Mouse (Mus musculus) liver, embryonic 14.5 days (tissue): Measurements from ENCODE around the gene Col23a1.

Experiments
- CTCF ChIP-seq: IDR thresholded peaks from 2 replicates; pipeline ENCODE4 v1.5.1; 2016; ENCODE audit warnings: antibody characterized with exemption, low read depth, control low read depth
- EP300 ChIP-seq: IDR thresholded peaks from 2 replicates; pipeline ENCODE4 v1.6.1; 2016; ENCODE audit warnings: antibody characterized with exemption, low read depth

- TF ChIP-seq EP300 (no peak), CTCF (no peak)
Observed at GRCm38 (mm10) chr11:51521440-51521839, 231.7 kb downstream of the Col23a1 start.
